Mouse (Mus musculus) layer of hippocampus, adult 18-20 months (tissue): ENCODE measurements at regions not wholly inside any gene's neighbourhood (a gene's known extent, or its start where the extent isn't known, plus 50 kb on each side); places are given as distances from the start of the nearest gene placed in this dataset.

Experiments used
- DNase-seq, 2 experiments: peaks; one replicate each; pipeline ENCODE4 v3.0.0; 2022; ENCODE audit warnings: low spot score in 2 of 2

GRCm38 (mm10) chr5:106789136-106789535 lies 92.0 kb upstream of the Zfp644 start:
- DNase-seq: no peak

GRCm38 (mm10) chr5:106785065-106785464 lies 88.0 kb upstream of the Zfp644 start:
- no peak for DNase-seq

- DNase-seq: no peak
Measured at GRCm38 (mm10) chr5:106783864-106784609, 87.0 kb upstream of the Zfp644 start.

GRCm38 (mm10) chr5:106780749-106781148 lies 83.7 kb upstream of the Zfp644 start:
- DNase-seq: no peak

GRCm38 (mm10) chr5:106778176-106778781 lies 81.2 kb upstream of the Zfp644 start:
- DNase-seq: no peak

GRCm38 (mm10) chr5:106775010-106775693 lies 78.1 kb upstream of the Zfp644 start:
- no peak for DNase-seq

GRCm38 (mm10) chr5:106773201-106773934 lies 76.3 kb upstream of the Zfp644 start:
- DNase-seq: no peak

- no peak for DNase-seq
Measured at GRCm38 (mm10) chr5:106771029-106771428, 73.9 kb upstream of the Zfp644 start.

- no peak for DNase-seq
Measured at GRCm38 (mm10) chr5:106765335-106765734, 68.2 kb upstream of the Zfp644 start.

GRCm38 (mm10) chr5:106763283-106763682 lies 66.2 kb upstream of the Zfp644 start:
- DNase-seq: no peak

GRCm38 (mm10) chr5:106758036-106758435 lies 60.9 kb upstream of the Zfp644 start:
- no peak for DNase-seq

- DNase-seq: no peak
Measured at GRCm38 (mm10) chr5:106757436-106757835, 60.3 kb upstream of the Zfp644 start.

- peak in 1 of 2 experiments; percentile 11 for DNase-seq
Measured at GRCm38 (mm10) chr5:106756937-106757371, 59.9 kb upstream of the Zfp644 start.

GRCm38 (mm10) chr5:106753289-106753688 lies 56.2 kb upstream of the Zfp644 start:
- no peak for DNase-seq

GRCm38 (mm10) chr5:106750168-106750567 lies 53.1 kb upstream of the Zfp644 start:
- no peak for DNase-seq

GRCm38 (mm10) chr5:106748527-106749138 lies 51.5 kb upstream of the Zfp644 start:
- no peak for DNase-seq
